Mouse (Mus musculus): ENCODE measurements around the gene Chil5. TPM values are rescaled to one million over a fixed set of nuclear protein-coding genes. Genes with fewer than 3 reads are reported as not detected.
"Not testable (repeated sequence)": the region's sequence is repeated elsewhere in the genome, so short reads cannot be mapped to it uniquely, and the experiment has no call there.

The Chil5 gene
- not detected in 2 replicates for polyA plus RNA-seq (2012; ENCODE audit: insufficient read depth, insufficient read length, missing spikeins)

DNA sequence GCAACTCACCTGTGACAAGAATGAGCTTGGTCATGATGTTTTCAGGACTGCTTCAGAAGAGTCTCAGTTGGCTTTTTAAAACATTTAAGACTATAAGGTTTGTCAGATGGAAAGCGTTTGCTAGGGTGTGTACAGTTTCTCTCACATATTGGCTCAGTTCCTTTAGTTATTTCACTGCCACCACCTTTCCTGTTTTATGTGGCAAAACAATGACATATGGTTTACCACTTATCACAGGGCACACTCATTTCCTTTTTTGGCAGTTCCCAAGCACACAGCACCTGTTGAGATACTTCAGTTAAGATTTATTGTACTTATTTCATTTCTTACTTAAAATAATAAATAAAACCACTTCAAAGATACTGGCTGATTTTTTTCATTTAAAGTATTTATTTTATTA lies at the start of gene Chil5:
TSS of gene Chil5 (minus strand) at position 34 of the 400 bp plus-strand sequence.
- no peaks in the 10 kb centered on the region for H3K4me1 ChIP-seq (ENCODE audit: control insufficient read depth, insufficient read depth, insufficient read length, low read length)
- no peak within 1 kb of the TSS for H3K27ac ChIP-seq (replicated peaks; ENCODE audit: low read depth, low read length)
- no peak within 1 kb of the TSS for H3K4me3 ChIP-seq (ENCODE audit: insufficient read depth, low read depth, low read length)

DNA sequence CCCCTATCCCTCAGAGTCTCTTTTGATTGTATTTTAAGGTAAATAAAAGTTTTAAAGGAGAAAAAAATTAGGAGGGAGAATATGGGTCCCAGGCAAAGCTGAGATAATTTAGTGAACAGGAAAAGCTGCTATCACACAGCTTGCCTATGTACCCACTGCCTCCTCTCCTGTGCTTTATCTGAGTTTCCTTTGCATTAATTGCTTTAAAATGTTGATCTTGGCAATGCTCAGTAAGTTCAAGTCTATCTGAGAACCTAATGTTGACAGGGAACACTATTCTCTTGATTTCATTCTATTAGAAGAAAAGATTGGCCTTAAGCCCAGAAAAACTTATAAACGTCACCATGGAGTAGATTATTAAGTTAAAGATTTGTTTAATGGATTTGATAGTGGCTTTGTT lies 42.2 kb upstream of the Chil5 start:
- no peak overlapping the region for H3K4me3 ChIP-seq (ENCODE audit: insufficient read depth, low read depth, low read length)
- H3K27ac ChIP-seq (replicated peaks; ENCODE audit: low read depth, low read length), result no peak overlapping the region

DNA sequence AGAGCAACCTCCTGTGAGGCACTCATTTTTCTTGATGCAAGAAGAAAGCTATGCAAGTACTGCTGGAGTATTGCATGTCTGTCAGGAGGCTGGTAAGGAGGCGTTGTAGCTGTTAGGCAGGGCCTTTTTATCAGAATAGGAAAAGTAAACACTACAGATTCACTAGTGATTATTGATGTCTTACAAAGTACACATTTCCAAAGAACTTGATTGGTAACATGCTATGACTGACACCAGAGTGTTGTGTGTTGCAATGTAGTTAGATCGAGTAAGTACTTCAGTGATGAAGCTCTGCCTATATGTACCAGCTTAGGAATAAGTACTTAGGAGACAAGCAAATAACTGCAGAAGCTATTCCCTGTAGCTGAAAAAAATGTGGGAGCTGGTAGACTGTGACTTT lies 38.4 kb upstream of the Chil5 start:
- H3K27ac ChIP-seq (replicated peaks; ENCODE audit: low read depth, low read length), result no peak overlapping the region
- H3K4me3 ChIP-seq (ENCODE audit: insufficient read depth, low read depth, low read length), result no peak overlapping the region
- H3K4me1 ChIP-seq (ENCODE audit: control insufficient read depth, insufficient read depth, insufficient read length, low read length), result no peaks in the 10 kb centered on the region

More for the DNA sequence above, 42.2 kb upstream of the Chil5 start:
- H3K4me1 ChIP-seq (ENCODE audit: control insufficient read depth, insufficient read depth, insufficient read length, low read length), result no peaks in the 10 kb centered on the region

DNA sequence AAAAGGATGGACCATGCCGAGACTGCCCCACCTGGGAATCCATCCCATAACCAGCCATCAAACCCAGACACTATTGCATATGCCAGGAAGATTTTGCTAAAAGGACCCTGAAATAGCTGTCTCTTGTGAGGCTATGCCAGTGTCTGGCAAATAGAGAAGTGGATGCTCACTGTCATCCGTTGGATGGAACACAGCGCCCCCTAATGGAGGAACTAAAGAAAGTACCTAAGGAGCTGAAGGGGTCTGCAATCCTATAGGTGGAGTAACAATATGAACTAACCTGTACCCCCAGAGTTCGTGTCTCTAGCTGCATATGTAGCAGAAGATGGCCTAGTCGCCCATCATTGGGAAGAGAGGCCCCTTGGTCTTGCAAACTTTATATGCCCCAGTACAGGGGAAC lies 35.1 kb upstream of the Chil5 start:
- not testable (repeated sequence) for H3K27ac ChIP-seq (replicated peaks; ENCODE audit: low read depth, low read length); H3K4me3 ChIP-seq (ENCODE audit: insufficient read depth, low read depth, low read length); H3K4me1 ChIP-seq (ENCODE audit: control insufficient read depth, insufficient read depth, insufficient read length, low read length)

DNA sequence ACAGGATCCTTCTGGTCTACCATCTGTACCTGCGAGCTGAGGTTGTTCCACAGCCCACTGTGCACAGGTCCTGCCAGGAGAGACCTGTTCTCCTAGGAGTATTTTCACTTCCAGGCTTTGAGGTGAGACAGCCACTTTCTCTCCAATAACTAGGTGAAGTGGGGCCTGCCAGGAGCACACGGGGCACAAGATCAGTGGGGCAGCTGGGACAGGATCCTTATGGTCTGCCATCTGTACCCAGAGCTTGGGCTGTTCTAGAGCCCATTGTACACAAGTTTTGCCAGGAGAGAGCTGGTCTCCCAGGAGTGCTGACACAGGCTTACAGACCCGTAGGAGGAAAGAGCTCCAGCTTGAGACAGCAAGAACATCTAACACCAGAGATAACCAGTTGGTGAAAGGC lies 25.4 kb upstream of the Chil5 start:
- H3K4me1 ChIP-seq (ENCODE audit: control insufficient read depth, insufficient read depth, insufficient read length, low read length), result no peaks in the 10 kb centered on the region
- no peak overlapping the region for H3K27ac ChIP-seq (replicated peaks; ENCODE audit: low read depth, low read length)
- H3K4me3 ChIP-seq (ENCODE audit: insufficient read depth, low read depth, low read length), result no peak overlapping the region

DNA sequence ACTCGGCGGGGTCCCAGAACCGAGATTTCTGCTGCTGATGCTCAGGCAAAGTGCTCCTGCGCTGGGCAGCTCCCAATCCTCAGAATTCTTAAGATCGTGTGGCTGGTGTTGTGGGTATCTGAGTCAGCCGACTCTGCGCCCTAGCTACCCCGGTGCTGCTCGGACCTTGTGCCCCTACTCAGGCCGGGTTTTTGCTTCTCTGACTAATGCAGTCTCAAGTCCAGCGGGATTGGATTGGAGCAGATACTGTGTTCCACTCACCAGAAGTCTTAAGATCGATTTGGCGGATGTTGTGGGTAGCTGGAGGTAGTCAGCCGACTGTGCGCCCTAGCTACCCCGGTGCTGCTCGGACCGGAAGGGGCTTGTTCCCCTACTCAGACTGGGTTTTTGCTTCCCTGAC lies 19.3 kb upstream of the Chil5 start:
- H3K4me3 ChIP-seq (ENCODE audit: insufficient read depth, low read depth, low read length), result no peak overlapping the region
- H3K27ac ChIP-seq (replicated peaks; ENCODE audit: low read depth, low read length), result no peak overlapping the region
- no peaks in the 10 kb centered on the region for H3K4me1 ChIP-seq (ENCODE audit: control insufficient read depth, insufficient read depth, insufficient read length, low read length)

DNA sequence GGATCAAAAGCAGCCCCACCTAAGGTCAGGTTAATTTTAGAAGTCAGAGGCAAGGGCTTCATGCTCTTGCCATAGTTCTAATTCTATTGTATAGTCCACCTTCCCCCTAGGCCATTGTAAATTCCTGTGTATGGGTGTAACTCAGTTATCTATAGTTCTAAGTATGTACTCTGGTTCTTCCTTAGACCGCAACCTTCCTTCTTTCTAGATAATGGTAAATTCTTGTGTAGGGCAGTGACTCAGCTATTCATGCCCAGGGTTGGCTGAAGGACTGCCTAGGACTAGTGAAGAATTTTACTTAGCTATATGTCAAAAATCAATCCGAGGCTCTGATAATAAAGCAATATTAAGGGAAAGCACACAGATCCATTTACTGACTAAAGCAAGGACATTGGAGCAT lies 7.7 kb upstream of the Chil5 start:
- Histone ChIP-seq H3K27ac (replicated peaks; ENCODE audit: low read depth, low read length) (no peak overlapping the region), H3K4me1 (ENCODE audit: control insufficient read depth, insufficient read depth, insufficient read length, low read length) (no peaks in the 10 kb centered on the region), H3K4me3 (ENCODE audit: insufficient read depth, low read depth, low read length) (no peak overlapping the region)

DNA sequence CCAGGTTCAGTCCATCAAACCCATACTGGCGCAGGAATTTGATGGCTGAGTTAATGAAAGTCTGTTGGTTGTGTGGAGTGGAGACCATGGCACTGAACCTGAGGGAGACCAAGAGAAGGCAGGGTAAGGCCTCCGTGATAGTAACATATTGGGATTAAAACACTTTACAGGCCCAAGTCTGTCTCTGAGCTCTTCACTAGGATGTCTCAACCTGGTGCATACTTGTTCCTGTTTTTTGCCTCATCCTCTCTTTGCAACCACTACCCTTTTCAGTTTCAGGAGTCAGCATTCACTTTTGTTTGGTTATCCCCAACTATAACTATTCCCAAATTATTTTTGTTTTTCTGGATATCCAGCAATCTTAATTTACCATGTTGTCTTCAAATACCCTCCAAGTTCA lies 8.5 kb downstream of the Chil5 start:
- Histone ChIP-seq H3K4me3 (ENCODE audit: insufficient read depth, low read depth, low read length) (no peak overlapping the region), H3K27ac (replicated peaks; ENCODE audit: low read depth, low read length) (no peak overlapping the region), H3K4me1 (ENCODE audit: control insufficient read depth, insufficient read depth, insufficient read length, low read length) (no peaks in the 10 kb centered on the region)

DNA sequence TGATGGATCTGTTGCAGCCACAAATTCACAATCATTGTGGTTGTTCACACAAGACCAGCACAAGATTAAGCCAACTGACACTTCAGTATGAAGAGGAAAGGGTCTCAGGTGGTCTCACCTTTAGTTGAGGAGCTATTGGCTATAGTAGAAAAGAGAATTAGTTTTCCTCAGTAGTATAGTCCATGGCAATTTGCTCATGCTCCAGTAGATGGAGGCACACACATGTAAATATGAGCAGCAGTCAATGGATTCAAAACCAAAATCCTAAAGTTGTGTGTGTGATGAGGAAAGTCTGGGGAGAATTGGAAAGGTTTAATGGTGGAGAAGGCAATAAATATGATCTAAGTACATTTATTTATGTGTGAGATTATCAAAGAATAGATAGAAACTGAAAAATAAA lies 10.8 kb downstream of the Chil5 start:
- Histone ChIP-seq H3K4me1 (ENCODE audit: control insufficient read depth, insufficient read depth, insufficient read length, low read length) (no peaks in the 10 kb centered on the region), H3K4me3 (ENCODE audit: insufficient read depth, low read depth, low read length) (no peak overlapping the region), H3K27ac (replicated peaks; ENCODE audit: low read depth, low read length) (no peak overlapping the region)

DNA sequence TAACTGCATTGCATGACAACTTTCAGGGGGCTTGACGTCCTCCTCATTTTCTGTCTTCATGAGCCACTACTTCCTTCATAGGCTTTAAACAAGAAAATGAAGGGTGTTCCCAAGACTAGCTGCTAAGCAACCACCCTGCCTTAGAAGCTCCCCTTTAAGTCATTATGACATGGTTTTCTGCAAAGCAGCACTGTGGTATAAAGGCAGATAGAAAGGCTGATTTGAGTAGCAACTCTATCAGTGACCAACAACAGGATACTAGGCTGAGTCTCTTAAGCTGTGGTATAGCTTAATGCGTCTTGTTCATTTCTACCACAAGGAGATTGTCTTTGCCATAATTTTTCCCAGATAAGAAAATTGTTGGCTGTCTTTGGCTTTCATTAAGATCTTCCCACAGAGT lies 18.1 kb downstream of the Chil5 start, which contains the start of gene Pifo:
TSS of gene Pifo (minus strand) at position 101 of the 400 bp plus-strand sequence.
- no peak within 1 kb of the TSS for H3K4me3 ChIP-seq (ENCODE audit: insufficient read depth, low read depth, low read length)
- no peak within 1 kb of the TSS for H3K27ac ChIP-seq (replicated peaks; ENCODE audit: low read depth, low read length)
- H3K4me1 ChIP-seq (ENCODE audit: control insufficient read depth, insufficient read depth, insufficient read length, low read length), result no peaks in the 10 kb centered on the region

DNA sequence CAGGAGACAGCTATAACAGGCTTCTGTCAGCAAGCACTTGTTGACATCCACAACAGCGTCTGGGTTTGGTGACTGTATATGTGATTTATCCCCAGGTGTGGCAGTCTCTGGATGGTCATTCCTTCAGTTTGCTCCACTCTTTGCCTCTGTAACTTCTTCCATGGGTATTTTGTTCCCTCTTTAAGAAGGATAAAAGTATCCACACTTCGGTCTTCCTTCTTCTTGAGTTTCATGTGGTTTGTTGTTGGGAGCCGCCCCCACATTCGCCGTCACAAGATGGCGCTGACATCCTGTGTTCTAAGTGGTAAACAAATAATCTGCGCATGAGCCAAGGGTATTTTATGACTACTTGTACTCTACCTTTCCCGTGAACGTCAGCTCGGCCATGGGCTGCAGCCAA lies 29.3 kb downstream of the Chil5 start:
- H3K4me3 ChIP-seq (ENCODE audit: insufficient read depth, low read depth, low read length); H3K4me1 ChIP-seq (ENCODE audit: control insufficient read depth, insufficient read depth, insufficient read length, low read length); H3K27ac ChIP-seq (replicated peaks; ENCODE audit: low read depth, low read length): not testable (repeated sequence)

DNA sequence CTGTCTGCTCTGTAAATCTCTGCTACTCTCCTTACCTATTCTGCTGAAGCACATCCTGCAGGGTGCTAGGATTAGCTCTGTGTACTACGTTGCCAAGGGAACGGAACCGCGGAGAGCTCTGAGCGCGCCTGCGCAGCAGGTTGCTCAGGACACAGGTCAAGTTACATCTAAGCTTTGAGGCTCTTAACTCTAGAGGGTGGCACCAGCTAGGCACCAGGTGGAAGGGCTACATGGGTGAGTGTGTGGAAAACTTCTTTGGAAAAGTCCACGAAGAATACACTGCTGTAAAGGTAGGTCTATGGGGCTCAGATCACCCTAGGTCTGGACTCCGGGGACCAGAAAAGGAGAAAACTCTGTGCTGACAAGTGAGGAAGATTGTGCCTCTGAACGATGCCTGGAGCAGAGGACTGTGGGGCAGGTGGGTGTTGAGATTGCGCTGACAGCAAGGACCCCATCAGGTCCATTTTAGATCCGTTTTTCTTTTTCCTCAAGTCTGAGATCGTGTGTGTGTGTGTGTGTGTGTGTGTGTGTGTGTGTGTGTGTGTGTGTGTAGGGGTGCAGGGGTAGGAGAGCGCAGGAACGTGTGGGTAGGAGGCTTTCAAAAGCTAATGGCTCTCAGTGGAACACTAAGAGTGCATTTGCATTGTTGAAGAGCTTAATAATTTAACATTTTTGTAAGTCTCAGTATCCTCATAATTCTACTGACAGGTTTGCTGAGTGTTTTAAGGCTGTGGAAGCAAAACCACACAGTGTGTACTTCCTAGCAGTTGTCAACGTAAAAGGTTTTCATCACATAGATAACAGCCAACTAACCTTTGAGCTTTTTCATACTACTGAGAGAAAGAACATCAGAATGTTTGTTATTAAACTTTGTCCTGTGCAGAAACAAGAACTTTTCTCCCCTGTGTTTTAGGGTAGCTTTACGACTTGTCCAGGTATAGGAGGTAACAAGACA lies 30.9 kb downstream of the Chil5 start:
- H3K27ac ChIP-seq (replicated peaks; ENCODE audit: low read depth, low read length), result no peak overlapping the region
- no peaks in the 10 kb centered on the region for H3K4me1 ChIP-seq (ENCODE audit: control insufficient read depth, insufficient read depth, insufficient read length, low read length)
- no peak overlapping the region for H3K4me3 ChIP-seq (ENCODE audit: insufficient read depth, low read depth, low read length)

DNA sequence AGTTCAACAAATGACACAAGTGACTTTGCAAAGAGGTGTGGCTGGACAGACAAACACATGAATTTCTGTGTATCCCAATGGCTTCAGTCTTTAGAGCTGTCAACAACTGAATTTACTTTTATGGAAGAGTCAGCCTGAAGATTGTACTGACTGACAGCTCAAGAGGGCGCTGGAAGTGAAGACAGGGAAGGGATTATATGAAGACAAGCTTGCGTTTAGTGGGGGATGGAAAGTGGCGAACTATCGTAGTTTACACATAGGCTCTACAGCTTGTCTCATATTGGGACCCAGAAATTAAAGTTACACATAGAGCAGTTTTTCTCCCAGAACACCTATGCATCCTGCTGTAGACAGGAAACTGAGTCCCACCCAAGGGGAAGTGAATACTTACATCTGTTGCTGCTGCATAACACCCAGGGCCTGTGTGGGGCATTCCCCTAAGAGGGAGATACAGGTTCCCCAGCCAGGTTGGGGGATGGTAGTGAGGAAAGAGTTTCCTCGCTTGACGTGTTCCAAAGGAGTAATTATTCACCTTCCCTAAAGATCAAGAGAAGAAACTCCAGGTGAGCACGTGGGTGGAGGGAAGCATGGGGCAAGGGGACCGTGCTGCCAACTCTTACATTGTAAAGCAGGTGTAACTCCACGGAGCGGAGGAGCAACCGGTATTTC lies 31.8 kb downstream of the Chil5 start:
- Histone ChIP-seq H3K27ac (replicated peaks; ENCODE audit: low read depth, low read length) (no peak overlapping the region), H3K4me3 (ENCODE audit: insufficient read depth, low read depth, low read length) (no peak overlapping the region), H3K4me1 (ENCODE audit: control insufficient read depth, insufficient read depth, insufficient read length, low read length) (no peaks in the 10 kb centered on the region)

DNA sequence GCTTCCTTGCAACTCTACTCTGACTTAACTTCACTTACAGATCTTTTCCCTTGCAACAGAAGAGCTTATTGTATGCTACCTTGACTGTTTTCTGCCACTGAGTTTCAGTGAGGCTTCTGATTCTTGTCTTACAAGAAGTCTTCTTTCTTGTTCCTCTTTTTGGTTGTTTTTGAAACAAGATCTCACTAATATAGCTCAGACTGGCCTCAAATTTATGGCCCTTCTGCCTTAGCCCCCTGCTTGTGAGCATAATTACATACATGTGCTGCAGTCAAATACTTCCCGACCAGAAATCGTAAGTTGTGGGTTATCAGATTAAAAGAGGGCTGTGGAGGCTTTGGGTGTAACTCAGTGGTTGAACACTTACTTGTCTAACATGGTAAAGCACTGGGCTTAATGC lies 37.9 kb downstream of the Chil5 start:
- Histone ChIP-seq H3K4me3 (ENCODE audit: insufficient read depth, low read depth, low read length) (no peak overlapping the region), H3K27ac (replicated peaks; ENCODE audit: low read depth, low read length) (no peak overlapping the region), H3K4me1 (ENCODE audit: control insufficient read depth, insufficient read depth, insufficient read length, low read length) (no peaks in the 10 kb centered on the region)

DNA sequence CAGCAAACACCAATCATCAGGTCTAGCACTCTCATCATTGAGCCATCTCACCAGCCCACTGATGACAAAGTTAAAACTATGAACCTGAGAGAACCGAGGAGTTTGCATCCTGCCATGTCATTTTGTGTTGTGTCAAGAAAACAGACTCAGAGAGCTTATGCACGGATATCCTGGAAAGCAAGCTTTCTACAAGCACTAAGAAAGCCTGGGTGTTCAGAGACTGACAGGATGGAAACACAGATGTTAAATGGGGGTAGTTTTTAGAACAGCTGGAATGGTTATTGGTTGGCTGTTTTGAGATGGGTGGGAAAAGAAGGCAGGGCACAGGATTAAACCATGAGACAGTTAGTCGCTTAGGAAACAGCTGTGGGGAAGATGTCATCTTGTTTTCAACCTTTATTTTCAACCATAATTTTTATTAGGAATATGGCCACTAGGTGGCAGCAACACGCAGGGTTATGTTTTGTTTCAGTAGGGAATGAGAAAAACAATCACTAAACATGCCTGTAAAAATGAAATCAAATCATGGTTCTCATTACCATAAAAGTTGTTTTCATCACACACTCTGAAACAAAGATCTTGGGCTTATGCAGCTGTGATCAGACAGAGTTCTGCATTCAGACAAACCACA lies 40.8 kb downstream of the Chil5 start:
- no peaks in the 10 kb centered on the region for H3K4me1 ChIP-seq (ENCODE audit: control insufficient read depth, insufficient read depth, insufficient read length, low read length)
- H3K4me3 ChIP-seq (ENCODE audit: insufficient read depth, low read depth, low read length), result no peak overlapping the region
- no peak overlapping the region for H3K27ac ChIP-seq (replicated peaks; ENCODE audit: low read depth, low read length)
